Comparison of ENCODE assay signal across 7 mouse cellular contexts in the genomic region with DNA sequence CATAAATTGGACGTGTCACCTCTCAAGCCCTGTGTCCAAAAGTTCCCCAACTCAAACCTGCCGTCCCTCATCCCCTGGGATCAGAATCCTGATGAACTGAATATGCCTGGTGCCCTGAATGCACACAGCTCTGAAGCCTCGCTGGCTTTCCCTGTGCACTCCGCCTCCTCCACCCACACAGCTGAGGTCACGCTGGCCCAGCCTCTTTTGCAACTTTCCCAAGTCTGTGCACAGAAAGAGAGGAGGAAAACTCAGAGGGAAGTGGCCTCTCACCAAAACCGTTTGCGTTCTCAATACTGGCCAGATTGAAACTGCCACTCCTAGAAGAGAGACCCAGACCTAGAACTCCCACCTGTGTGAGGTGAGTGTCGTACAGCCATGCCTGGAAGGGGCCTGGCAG. TPM values are rescaled to one million over a fixed set of nuclear protein-coding genes. Genes with fewer than 3 reads are reported as not detected.
DNase-seq lines count a peak whose midpoint lies in the region; ATAC-seq and TF ChIP-seq lines count a peak whose summit lies in the region.

TSS of gene Rab7b (plus strand) at position 221 of the 400 bp plus-strand sequence.

- POLR2A ChIA-PET in Patski (lab: Charles Lee), result no interaction called here

- TF ChIP-seq CTCF in Patski (IDR thresholded peaks at IDR 0.05), result no peak
- no peak for TF ChIP-seq CTCF in cerebellum, adult 2 months (IDR thresholded peaks at IDR 0.05; ENCODE audit: borderline replicate concordance, insufficient read depth, low read depth, low read length)

- no peak for TF ChIP-seq POLR2A in cerebellum, adult 2 months (IDR thresholded peaks at IDR 0.05; ENCODE audit: borderline replicate concordance, insufficient read depth, low read length)

- no peak within 1 kb of the TSS for H3K4me3 ChIP-seq in midbrain, embryonic 11.5 days (ENCODE audit: low read depth, low read length)
- H3K4me3 ChIP-seq in cerebellum, adult 2 months (replicated peaks; ENCODE audit: insufficient read depth, low read depth, low read length), result no peak within 1 kb of the TSS

- H3K4me1 ChIP-seq in midbrain, embryonic 11.5 days (ENCODE audit: control insufficient read depth, insufficient read depth, low read length), result no peaks in the 10 kb centered on the region
- no peaks in the 10 kb centered on the region for H3K4me1 ChIP-seq in cerebellum, adult 2 months (ENCODE audit: control insufficient read depth, insufficient read depth, low read length)

- no peaks in the 10 kb centered on the region for H3K27me3 ChIP-seq in Patski
- H3K27me3 ChIP-seq in midbrain, embryonic 11.5 days (ENCODE audit: control insufficient read depth, insufficient read depth, low read length), result no peaks in the 10 kb centered on the region
- H3K27me3 ChIP-seq in cerebellum, adult 2 months (ENCODE audit: control insufficient read depth, insufficient read depth, low read length), result no peaks in the 10 kb centered on the region

- CTCF ChIA-PET in Patski (lab: Charles Lee), result interaction anchor here (0.9 to 1.4 kb wide), 3 partner anchors 9 to 21 kb away, joined by 3 to 4 read pairs (median 4); no protein-coding TSS in a partner anchor

- WGBS in midbrain, embryonic 11.5 days, result 64% methylated on average over 8 of the region's 8 CpGs
- 44% methylated on average over 8 of the region's 8 CpGs for WGBS in cerebellum, adult 2 months

- in situ Hi-C loops in Patski (cut with MboI; ENCODE audit: low pct_unique_long_range_greater_than_20kb), result no loop called here

- no peak within 1 kb of the TSS for H3K9ac ChIP-seq in midbrain, embryonic 11.5 days (ENCODE audit: low read length)

- H3K9me3 ChIP-seq in midbrain, embryonic 11.5 days (ENCODE audit: control insufficient read depth, low read length), result no peaks in the 10 kb centered on the region

- no peak within 1 kb of the TSS for H3K27ac ChIP-seq in midbrain, embryonic 11.5 days (ENCODE audit: low read depth, low read length)
- H3K27ac ChIP-seq in cerebellum, adult 2 months (ENCODE audit: insufficient read depth, low read length), result no peak within 1 kb of the TSS

- no peak within 1 kb of the TSS for H3K4me2 ChIP-seq in midbrain, embryonic 11.5 days

- no peak for DNase-seq in Patski (ENCODE audit: low read depth, low spot score)
- DNase-seq in adrenal gland, postnatal 36 days, result peak; percentile 82 to 83
- peak; percentile 56 to 58 for DNase-seq in monocyte, adult 2 months (ENCODE audit: low read depth in 1 of 2, low spot score in 2 of 2)
- no peak for DNase-seq in midbrain, embryonic 11.5 days (ENCODE audit: low spot score, missing footprints)
- no peak for DNase-seq in frontal cortex, postnatal 25 days (ENCODE audit: low spot score in 2 of 2)
- no peak for DNase-seq in cerebellum, adult 2 months

- H3K36me3 ChIP-seq in midbrain, embryonic 11.5 days (ENCODE audit: control insufficient read depth, insufficient read depth, low read length), result no peaks in the 10 kb centered on the region

- ATAC-seq in Patski, result peak; percentile 41
- ATAC-seq in hematopoietic stem cell, adult 5-6 weeks (replicated peaks in 1 of 2; ENCODE audit: insufficient read depth in 1 of 2, low FRiP score in 2 of 2, low TSS enrichment in 1 of 2, low read depth in 1 of 2, poor library complexity in 2 of 2, severe bottlenecking in 2 of 2), result peak; percentile 13 to 40; a peak in 2 of 4 replicates
- ATAC-seq in midbrain, embryonic 11.5 days (ENCODE audit: low FRiP score), result no peak

RNA-seq across cellular contexts. Expression of gene Rab7b, which starts in this region (rescaled TPM):
- 0.82 TPM for polyA plus RNA-seq in Patski (2021)
- total RNA-seq in adrenal gland, postnatal 36 days (2021), result 1 to 10 TPM; 3.3 to 5.8 TPM
- 2.1 and 4.5 TPM in 2 replicates for total RNA-seq in hematopoietic stem cell, adult 5-6 weeks (2017)
- 1.0 and 1.3 TPM in 2 replicates for polyA plus RNA-seq in midbrain, embryonic 11.5 days (2014; fragmentation: Nextera tagmentation; extraction: Ambion mirVana)
- 4.5 and 4.8 TPM in 2 replicates for polyA plus RNA-seq in cerebellum, adult 2 months (2012; rRNA removed)

Comparison
In these comparisons a context has a peak if more than half of its experiments do, and no peak if none do; other contexts are left out.
1. Peak in ATAC-seq in Patski; RNA of the gene not detected or under 1 TPM.
2. DNase-seq: peak in adrenal gland, postnatal 36 days (2 of 2) and monocyte, adult 2 months (2 of 2); none in Patski (single experiment), midbrain, embryonic 11.5 days (single experiment), frontal cortex, postnatal 25 days (0 of 2) and cerebellum, adult 2 months (0 of 2).